ENCODE assay signal across 9 mouse cellular contexts in genomic region chr1:191318686-191319085, GRCm38 (mm10). TPM values are rescaled to one million over a fixed set of nuclear protein-coding genes. Genes with fewer than 3 reads are reported as not detected.
A peak's percentile ranks its signal among the peaks of the same experiment; 100 is the strongest.
DNase-seq lines count a peak whose midpoint lies in the region; ATAC-seq and TF ChIP-seq lines count a peak whose summit lies in the region.
"Had no signal": no experiment of that assay in that cellular context is flagged by ENCODE, and none has a peak within 500 bp of the region (broad histone marks: within the 10 kb centered on the region; RNA-seq: fewer than 3 reads in every experiment).

No protein-coding gene starts in this region.

- peak; percentile 20 for DNase-seq in gastrocnemius, adult 2 months
- DNase-seq in gastrocnemius, postnatal 36 days, result no peak
- DNase-seq in lung, postnatal 0 days (ENCODE audit: low spot score), result peak; percentile 64
- DNase-seq in lung, adult 18-20 months, result no peak
- peak; percentile 72 for DNase-seq in testis, postnatal 10 days (ENCODE audit: low spot score)
- no peak for DNase-seq in kidney, adult 2 months

- H3K4me1 ChIP-seq in lung, postnatal 0 days (ENCODE audit: insufficient read depth, low read depth, low read length), result peaks cover 4% of the 10 kb centered on the region; the same call in 1 of the 2 replicates
- H3K4me1 ChIP-seq in intestine, embryonic 16.5 days (ENCODE audit: control insufficient read depth, insufficient read depth, low read length), result peaks cover 3% of the 10 kb centered on the region; the same call in 1 of the 2 replicates
- no peaks in the 10 kb centered on the region for H3K4me1 ChIP-seq in kidney, adult 2 months (ENCODE audit: control insufficient read depth, insufficient read depth, low read length)

- no peaks in the 10 kb centered on the region for H3K36me3 ChIP-seq in lung, postnatal 0 days (ENCODE audit: insufficient read depth, low read length)
- H3K36me3 ChIP-seq in intestine, embryonic 16.5 days (ENCODE audit: control insufficient read depth, insufficient read depth, low read length), result no peaks in the 10 kb centered on the region
- no peaks in the 10 kb centered on the region for H3K36me3 ChIP-seq in kidney, adult 2 months (ENCODE audit: control insufficient read depth, insufficient read depth, low read length)
- H3K36me3 ChIP-seq: hindbrain, embryonic 12.5 days had no signal

- peak overlapping the region; percentile 51; the same call in 1 of the 2 replicates for H3K27ac ChIP-seq in gastrocnemius, adult 2 months
- 0 out of 2 replicates have a peak overlapping the region, but pooled peaks have one; percentile 22 for H3K27ac ChIP-seq in lung, postnatal 0 days (ENCODE audit: low read length)
- peak overlapping the region; percentile 43; the same call in 1 of the 2 replicates for H3K27ac ChIP-seq in intestine, embryonic 16.5 days (ENCODE audit: low read length)
- no peak overlapping the region for H3K27ac ChIP-seq in kidney, adult 2 months (ENCODE audit: insufficient read depth, low read depth, low read length)

- TF ChIP-seq EP300 in lung, postnatal 0 days (IDR thresholded peaks at IDR 0.05), result no peak

- no peaks in the 10 kb centered on the region for H3K9me3 ChIP-seq in lung, postnatal 0 days (ENCODE audit: low read length)
- no peaks in the 10 kb centered on the region for H3K9me3 ChIP-seq in intestine, embryonic 16.5 days (ENCODE audit: control insufficient read depth, low read length)
- H3K9me3 ChIP-seq: hindbrain, embryonic 12.5 days had no signal

- no peak overlapping the region for H3K9ac ChIP-seq in lung, postnatal 0 days (replicated peaks; ENCODE audit: low read depth)
- H3K9ac ChIP-seq in intestine, embryonic 16.5 days (ENCODE audit: low read depth, low read length), result no peak overlapping the region

- no peak for TF ChIP-seq CTCF in gastrocnemius, adult 2 months (IDR thresholded peaks at IDR 0.05)
- no peak for TF ChIP-seq CTCF in lung, postnatal 0 days (IDR thresholded peaks at IDR 0.05)
- no peak for TF ChIP-seq CTCF in kidney, adult 2 months (conservative IDR thresholded peaks at IDR 0.05; ENCODE audit: insufficient read depth, insufficient read length, low read depth, low read length)

- no peak for TF ChIP-seq POLR2A in kidney, adult 2 months (IDR thresholded peaks at IDR 0.05; ENCODE audit: low read depth, low read length)

- H3K27me3 ChIP-seq in lung, postnatal 0 days (replicated peaks; ENCODE audit: insufficient read depth, low read length), result no peaks in the 10 kb centered on the region
- H3K27me3 ChIP-seq in intestine, embryonic 16.5 days (replicated peaks; ENCODE audit: control insufficient read depth, insufficient read depth, low read length), result no peaks in the 10 kb centered on the region
- no peaks in the 10 kb centered on the region for H3K27me3 ChIP-seq in kidney, adult 2 months (replicated peaks; ENCODE audit: control insufficient read depth, insufficient read depth, low read length)
- H3K27me3 ChIP-seq: hindbrain, embryonic 12.5 days had no signal

- intact Hi-C loops in gastrocnemius, adult 2 months (cut with DNase I), result no loop called here
- intact Hi-C loops in gastrocnemius, postnatal 36 days (cut with DNase I), result loop anchor here (5.0 kb wide), 1 partner anchor 74 kb away; no protein-coding TSS in a partner anchor

- H3K4me3 ChIP-seq in gastrocnemius, adult 2 months, result no peak overlapping the region
- H3K4me3 ChIP-seq in lung, postnatal 0 days (ENCODE audit: low read depth, low read length), result no peak overlapping the region
- H3K4me3 ChIP-seq in intestine, embryonic 16.5 days (ENCODE audit: low read length), result no peak overlapping the region
- H3K4me3 ChIP-seq in kidney, adult 2 months (ENCODE audit: insufficient read depth, low read depth, low read length), result no peak overlapping the region

- ATAC-seq in lung, postnatal 0 days, result no peak
- ATAC-seq in intestine, embryonic 16.5 days, result no peak
- no peak for ATAC-seq in granulocyte monocyte progenitor cell, adult 5-6 weeks (replicated peaks; ENCODE audit: poor library complexity, severe bottlenecking)

- no peak overlapping the region for H3K4me2 ChIP-seq in lung, postnatal 0 days (replicated peaks; ENCODE audit: low read depth, low read length)
- H3K4me2 ChIP-seq in intestine, embryonic 16.5 days (ENCODE audit: low read depth, low read length), result no peak overlapping the region

- 24% methylated on average over 5 of the region's 5 CpGs for WGBS in lung, postnatal 0 days
- WGBS in intestine, embryonic 16.5 days, result 45% methylated on average over 5 of the region's 5 CpGs
- WGBS in kidney, adult 2 months, result 67% methylated on average over 5 of the region's 5 CpGs

RNA-seq across cellular contexts. Expression of gene Nenf, which starts 0.7 kb away (rescaled TPM):
- 10 to 100 TPM; 68.3 to 69.6 TPM for total RNA-seq in gastrocnemius, adult 2 months (2021)
- 10 to 100 TPM; 55.2 to 61.5 TPM for total RNA-seq in gastrocnemius, postnatal 36 days (2021)
- polyA plus RNA-seq in lung, postnatal 0 days (2015; fragmentation: Nextera tagmentation; extraction: Ambion mirVana), result 149 and 177 TPM in 2 replicates
- 83.3 and 88.7 TPM in 2 replicates for polyA plus RNA-seq in intestine, embryonic 16.5 days (2015; fragmentation: Nextera tagmentation; extraction: Ambion mirVana)
- 146 and 165 TPM in 2 replicates for polyA plus RNA-seq in kidney, adult 2 months (2012; rRNA removed)
- total RNA-seq in granulocyte monocyte progenitor cell, adult 5-6 weeks (2014; fragmentation: Nextera tagmentation), result 36.7 and 54.4 TPM in 2 replicates
- 5.5 and 9.8 TPM in 2 replicates for total RNA-seq in granulocyte monocyte progenitor cell, adult 5-6 weeks (2017)

RNA-seq across cellular contexts. Expression of gene Tmem206, which starts 7.0 kb away (rescaled TPM):
- 1 to 10 TPM; 1.2 to 1.4 TPM for total RNA-seq in gastrocnemius, adult 2 months (2021)
- total RNA-seq in gastrocnemius, postnatal 36 days (2021), result 1 to 10 TPM; 1.5 to 1.8 TPM
- 13.1 and 14.7 TPM in 2 replicates for polyA plus RNA-seq in lung, postnatal 0 days (2015; fragmentation: Nextera tagmentation; extraction: Ambion mirVana)
- polyA plus RNA-seq in intestine, embryonic 16.5 days (2015; fragmentation: Nextera tagmentation; extraction: Ambion mirVana), result 18.2 and 19.3 TPM in 2 replicates
- polyA plus RNA-seq in kidney, adult 2 months (2012; rRNA removed), result 22.1 and 22.2 TPM in 2 replicates
- total RNA-seq in granulocyte monocyte progenitor cell, adult 5-6 weeks (2014; fragmentation: Nextera tagmentation), result 25.5 and 27.2 TPM in 2 replicates
- 19.7 and 23.2 TPM in 2 replicates for total RNA-seq in granulocyte monocyte progenitor cell, adult 5-6 weeks (2017)

Comparison
In these comparisons a context has a peak if more than half of its experiments do, and no peak if none do; other contexts are left out.
1. DNase-seq: peak in gastrocnemius, adult 2 months (single experiment), lung, postnatal 0 days (single experiment) and testis, postnatal 10 days (single experiment); none in gastrocnemius, postnatal 36 days (0 of 2), lung, adult 18-20 months (0 of 2) and kidney, adult 2 months (single experiment).
2. RNA of gene Tmem206, which starts 7.0 kb away (total RNA-seq): 19.7 to 27.2 TPM in granulocyte monocyte progenitor cell, adult 5-6 weeks; 1.5 to 1.8 TPM in gastrocnemius, postnatal 36 days and 1.2 to 1.4 TPM in gastrocnemius, adult 2 months; every median in the first group is over 4 times any median in the second.